Mouse (Mus musculus): Measurements from ENCODE around the gene Slc25a48. TPM values are rescaled to one million over a fixed set of nuclear protein-coding genes. Genes with fewer than 3 reads are reported as not detected.
A peak's percentile ranks its signal among the peaks of the same experiment; 100 is the strongest.

The Slc25a48 gene
- 1 to 10 TPM; 2.4 to 5.9 TPM for total RNA-seq (2021)
- long read RNA-seq, experiment 1, partial matches to known transcripts: 0 of 1 reads
- long read RNA-seq, experiment 1, other reads (novel, unspliced or antisense): 1 of 1 reads
- long read RNA-seq, experiment 2, partial matches to known transcripts: 0 of 1 reads
- long read RNA-seq, experiment 2, other reads (novel, unspliced or antisense): 1 of 1 reads

DNA sequence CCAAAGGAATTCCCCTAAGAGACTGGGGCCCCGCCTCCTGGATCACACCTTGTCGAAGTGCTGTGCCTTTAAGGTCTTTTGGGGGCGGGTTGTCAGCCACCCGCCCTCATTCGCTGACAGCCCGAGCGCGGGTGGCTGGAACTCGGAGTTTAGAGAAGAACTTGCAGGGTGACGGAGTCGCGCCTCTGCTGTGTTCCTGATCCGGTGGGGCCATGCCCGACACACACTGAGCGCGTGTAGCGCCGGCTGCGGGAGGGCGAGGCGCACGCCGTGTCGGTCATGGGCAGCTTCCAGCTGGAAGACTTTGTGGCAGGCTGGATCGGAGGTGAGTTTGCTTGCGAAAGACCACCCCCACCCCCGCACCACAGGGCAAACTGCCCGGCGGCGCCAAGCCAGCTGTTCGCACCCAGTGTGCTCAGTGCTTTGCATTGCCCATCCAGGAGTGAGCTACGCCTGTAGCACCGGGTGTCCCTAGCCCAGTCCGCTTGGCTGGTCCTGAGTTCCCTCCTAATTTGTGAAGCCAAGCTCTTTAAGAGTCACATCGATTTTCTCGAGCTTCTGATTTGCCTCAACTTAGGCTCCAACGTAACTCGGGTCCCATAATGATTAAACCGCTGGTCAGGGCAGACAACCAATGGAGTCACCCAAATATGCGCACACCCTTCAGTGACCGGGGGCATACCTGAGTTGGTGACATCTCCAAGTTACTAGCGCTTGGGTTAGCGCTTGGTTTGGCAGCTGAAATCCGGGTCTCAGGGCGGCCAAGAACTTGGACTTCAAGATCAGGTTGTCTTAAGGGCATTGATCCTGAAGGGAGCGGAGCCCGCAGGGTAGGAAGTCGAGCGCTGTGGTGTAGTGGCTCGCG is at the start of gene Slc25a48:
Gene Slc25a48 (plus strand): TSS at position 145 of the 865 bp plus-strand sequence.
- peak in 1 of 2 experiments; percentile 25 for DNase-seq (ENCODE audit: low spot score in 2 of 2)

DNA sequence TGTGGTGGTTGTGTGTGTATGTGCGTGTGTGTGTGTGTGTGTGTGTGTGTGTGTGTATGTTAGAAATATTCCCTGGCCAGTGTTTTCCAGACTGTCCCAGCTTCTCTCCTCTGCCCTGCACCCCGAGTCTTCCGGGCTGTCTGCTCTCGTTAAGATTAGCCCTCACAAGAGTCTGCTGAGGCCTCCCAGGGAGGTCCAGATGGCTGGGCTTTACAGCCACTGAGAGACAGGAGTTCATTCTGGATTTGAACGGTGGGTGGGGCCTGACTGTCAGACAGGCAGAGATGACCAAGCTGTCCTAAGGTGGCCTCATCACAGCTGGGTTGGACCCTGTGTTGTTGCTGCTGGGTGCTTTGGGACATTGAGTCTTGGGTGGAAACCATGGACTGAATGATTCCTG is 40.6 kb upstream of the Slc25a48 start:
- DNase-seq (ENCODE audit: low spot score in 2 of 2): no peak

DNA sequence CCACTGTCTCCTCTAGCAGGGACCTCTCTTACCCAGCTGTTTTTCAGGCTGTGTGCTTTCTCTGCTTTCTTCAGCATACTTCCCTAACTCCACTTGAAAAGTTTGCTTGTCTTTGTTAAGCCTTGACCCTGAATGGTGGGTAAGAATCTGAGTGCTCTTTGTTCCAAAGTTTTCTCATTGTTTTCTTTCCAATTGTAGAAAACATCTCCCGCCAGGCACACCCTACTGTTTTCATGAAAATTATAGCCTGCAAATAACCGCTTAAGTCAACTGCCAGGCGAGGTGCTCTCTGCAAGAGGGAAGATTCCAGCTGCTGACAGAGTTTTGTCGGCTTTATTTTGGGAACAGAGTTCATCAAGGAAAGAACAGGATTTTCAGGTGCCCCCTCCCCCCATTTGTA is 37.0 kb upstream of the Slc25a48 start:
- DNase-seq (ENCODE audit: low spot score in 2 of 2): no peak

DNA sequence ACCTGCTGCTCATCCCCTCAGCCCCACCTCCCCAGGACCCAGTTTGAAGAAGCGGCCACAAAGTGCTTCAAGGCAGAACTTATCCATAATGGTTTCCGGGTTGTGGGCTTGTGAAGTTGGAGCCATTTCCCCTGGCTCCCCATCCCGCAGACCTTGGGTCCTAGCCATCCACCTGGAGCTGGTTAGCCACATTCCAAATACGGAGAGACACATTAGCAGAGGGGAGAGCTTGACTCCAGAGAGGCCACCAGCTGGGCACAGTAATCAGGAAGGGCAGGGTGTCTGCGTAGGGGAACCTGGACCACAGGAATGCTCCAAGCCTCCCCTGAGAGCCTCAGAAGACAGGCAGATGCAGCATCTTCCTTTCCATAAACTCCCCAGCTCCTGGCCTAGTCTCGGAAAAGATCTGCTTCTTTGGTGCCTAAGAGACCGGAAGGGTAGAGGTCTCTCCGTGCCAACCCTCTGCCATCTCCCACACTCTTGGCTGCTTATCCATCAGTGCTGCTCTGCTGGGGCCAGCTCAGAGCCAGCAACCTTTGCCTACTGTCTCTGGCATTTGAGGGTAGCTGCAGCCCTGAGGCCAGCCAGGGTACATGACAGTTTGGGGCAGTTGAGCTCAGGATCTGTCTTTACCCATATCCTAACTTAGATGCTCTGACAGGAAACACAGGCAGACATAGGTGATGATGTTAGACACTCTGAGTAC is 34.6 kb upstream of the Slc25a48 start:
- DNase-seq (ENCODE audit: low spot score in 2 of 2): no peak

DNA sequence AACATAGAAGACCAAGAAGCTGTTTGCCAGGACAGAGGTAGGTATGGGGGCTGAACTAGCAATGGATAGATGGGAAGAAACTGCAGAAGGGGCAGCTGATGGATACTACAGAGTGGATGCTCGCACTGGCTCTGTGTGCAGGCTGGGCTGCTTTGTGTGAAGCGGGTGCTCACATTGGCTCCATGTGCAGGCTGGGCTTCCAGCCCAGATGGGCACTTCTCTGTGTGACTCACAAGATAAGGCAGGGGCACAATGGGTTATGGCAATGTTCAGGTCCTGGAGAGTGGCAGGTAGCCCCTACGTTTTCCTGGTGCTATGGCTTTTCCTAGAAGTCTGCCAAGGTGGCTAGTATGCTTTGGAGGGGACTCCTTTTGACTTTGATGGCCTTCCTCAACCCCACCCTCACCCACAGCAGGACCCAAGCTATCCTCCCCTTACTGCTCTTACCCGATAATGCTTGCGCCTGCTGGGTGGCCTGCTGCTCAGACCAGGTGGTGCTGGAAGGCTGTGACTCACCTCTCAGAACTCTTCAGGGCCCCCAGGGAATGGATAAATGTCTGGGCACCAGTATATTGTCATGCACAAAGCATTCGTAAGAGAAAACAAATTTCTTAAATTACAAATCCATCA is 33.5 kb upstream of the Slc25a48 start:
- no peak for DNase-seq (ENCODE audit: low spot score in 2 of 2)

DNA sequence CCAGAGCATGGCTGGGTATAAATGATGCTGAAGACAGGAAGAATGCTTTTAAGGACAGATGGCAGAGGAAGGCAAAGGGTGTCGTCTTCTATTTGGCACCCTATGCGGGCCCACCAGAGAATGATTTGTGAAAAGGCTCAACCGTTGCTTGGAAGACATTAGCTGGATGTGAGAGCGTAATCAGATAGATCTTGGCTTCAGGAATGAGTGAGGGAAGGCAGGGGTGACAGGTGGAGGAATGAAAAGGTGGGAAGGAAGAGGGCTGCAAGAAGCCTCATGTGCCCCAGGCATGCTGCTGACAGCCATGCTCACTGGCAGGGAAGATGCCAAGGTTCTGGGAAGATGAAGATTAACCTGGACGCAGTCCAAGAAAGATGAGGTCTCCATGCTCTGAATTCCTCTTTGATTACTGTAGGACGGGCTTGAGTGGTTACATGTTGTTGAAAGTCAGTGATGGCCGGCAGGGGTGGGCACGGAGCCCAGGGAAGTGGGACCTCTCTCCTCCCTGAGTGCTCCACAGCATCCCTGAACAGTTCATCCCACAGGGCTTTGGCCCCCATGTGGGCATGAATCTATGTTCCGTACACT is 25.8 kb upstream of the Slc25a48 start:
- DNase-seq (ENCODE audit: low spot score in 2 of 2): no peak

DNA sequence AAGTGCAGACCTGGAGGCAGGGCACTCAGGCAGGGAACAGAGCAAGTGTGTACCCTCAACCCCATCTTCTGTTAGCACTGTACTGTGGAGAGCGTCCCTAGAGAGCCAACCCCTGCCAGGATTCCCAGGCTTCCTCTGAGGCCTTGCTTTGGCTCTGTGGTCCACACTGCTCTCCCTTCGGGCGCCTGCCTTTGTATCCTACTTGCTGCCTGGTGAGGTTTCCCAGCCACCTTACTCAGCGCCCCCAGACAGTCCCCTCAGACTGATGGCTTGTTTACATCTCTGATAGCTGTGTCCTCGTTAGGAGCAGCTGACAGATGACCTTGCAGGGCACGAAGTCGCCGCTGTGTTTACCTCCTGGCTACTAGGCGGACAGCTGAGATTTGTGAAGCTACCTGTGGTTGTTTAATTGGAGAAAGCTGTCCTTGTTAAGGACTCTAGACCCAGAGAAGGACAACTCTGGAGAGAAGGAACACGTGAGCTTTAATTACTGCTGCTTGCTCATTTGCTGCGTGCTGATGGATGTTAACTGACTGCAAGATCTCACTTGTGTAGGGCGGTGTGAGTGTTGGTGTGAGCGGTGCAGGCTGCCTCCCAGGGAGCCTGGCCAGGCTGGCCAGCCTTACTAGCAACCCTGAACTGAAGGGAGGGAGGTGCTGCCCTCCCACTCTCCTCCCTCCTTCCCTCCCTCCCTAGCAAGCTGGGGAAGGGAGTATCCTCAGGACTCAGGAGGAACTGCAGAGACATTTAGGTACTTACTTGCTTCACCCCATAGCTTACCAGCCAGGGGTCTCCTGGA is 19.3 kb upstream of the Slc25a48 start:
- DNase-seq (ENCODE audit: low spot score in 2 of 2): no peak

DNA sequence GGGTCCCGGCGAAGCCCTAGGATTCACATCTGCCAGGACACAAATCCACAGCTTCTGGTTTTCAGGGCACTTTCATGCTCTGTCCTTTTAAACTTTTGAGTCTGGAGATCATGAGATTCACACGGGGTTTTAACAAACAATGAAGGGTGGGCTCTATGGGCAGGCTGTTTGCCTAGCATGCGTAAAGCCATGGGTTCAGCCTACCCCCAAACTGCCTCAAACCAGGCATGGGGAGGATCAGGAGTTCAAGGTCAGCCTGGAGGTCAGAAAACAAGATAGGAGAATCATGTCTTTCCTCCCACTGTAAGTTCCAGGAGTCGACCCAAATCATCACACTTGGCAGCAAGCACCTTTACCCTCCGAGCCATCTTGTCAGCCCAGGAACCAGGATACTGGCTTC is 18.6 kb upstream of the Slc25a48 start:
- DNase-seq (ENCODE audit: low spot score in 2 of 2): no peak

DNA sequence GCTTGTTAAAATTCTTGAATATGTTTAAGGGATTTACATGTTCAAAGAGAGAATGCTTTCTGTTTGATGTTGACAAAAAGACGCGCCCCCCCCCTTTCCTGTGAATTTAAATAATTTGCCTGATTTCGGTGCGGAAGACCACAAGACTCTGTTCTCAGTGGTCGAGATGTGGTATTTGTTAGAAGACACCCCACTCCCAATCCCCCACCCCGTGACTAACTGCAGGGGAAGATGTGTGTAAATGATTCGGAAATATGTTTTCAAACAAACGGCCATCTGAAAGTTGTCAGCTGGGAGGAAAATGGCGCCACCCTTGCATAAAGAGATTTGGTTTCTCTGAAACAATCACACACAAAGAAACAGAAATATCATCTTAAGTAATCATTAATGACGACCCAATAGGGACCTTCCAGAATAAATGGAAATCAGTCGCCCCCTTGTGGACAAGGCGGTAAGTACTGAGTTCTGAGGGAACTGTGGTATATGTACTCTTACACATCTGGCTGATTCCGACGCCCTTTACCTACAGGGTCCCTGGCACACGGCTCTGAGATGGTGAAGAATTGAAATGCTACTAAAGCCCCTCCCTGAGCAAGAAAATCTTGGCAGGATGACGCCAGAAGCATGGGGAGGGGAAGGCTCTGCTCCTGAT is 16.0 kb upstream of the Slc25a48 start:
- peak; percentile 64 to 67 for DNase-seq (ENCODE audit: low spot score in 2 of 2)

DNA sequence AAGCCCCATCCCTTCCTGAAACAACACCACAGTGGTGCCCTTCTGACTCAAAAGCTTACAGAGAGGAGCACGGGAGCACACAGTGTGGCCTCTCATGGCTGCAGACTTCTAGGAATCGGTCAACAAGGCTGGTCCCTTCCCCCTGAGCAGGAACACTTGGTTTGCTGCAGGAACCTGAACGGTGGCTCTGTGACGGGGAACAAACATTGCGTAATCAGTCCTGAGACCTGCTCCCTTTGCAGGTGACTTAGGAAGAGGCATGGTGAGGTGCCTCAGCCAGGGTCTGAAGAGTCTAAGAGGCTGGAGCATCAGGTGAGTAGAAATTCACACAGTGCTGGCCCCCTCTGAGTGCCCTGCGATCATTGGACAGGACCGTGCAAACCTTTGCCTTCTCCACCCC is 12.2 kb upstream of the Slc25a48 start:
- DNase-seq (ENCODE audit: low spot score in 2 of 2): no peak

DNA sequence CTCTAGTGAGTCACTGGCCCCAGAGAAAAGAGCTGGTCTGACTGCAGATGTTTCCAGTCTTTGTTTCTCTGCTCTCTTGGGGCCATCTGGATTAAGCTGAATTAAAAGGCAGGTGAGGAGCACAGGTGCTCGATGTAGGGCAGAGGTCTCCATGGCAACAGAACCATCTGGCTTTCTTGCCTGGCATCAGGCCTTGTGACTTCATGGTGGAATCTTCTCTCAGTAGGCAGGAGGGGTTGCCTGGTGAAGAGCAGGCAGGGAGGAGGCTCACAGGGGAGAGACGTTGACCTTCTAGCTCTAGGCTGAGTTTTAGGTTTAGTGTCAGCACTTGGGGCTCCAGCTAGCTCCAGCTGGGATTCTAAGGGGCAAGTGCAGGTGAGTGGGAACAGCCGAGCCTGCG is 11.8 kb upstream of the Slc25a48 start, which contains the start of gene Gm3045:
Gene Gm3045 (plus strand): TSS at position 230 of the 400 bp plus-strand sequence.
- no peak for DNase-seq (ENCODE audit: low spot score in 2 of 2)

DNA sequence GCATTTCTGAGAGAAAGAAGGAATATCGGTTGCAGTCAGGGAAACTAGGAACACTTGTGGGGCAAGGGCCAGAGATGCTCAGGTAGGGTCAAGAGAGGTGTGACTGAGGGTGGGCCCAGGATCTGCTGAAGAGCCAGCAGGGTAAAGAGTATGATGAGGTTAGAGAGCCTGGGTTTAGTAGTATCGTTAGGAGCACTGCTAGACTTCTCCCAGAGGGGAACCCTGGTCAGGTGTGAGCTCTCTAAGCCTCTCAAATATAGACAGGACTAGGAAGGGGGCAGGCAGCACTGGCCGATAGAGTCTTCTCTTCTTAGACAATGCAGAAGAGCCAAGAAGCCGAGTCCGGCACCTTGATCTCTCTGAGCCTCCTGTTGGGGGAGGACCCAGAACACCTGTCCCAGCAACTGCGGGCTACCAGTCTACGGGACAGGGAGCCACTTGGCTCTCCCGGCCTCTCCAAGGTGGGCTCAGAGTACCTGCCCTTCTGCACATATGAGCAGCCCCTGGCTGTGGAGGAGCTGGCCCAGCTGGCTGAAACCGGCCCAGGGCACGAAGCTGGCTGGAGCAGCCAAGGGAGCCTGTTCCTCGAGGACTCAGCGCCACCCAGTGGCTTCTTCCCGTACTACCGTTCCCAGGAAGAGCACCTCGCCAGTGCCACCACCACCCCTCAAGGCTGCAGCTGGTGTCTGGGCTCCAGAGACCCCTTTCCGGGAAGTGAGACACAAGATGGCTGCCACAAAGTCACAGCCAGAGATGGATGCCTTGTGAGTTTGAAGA is 9.2 kb upstream of the Slc25a48 start:
- DNase-seq (ENCODE audit: low spot score in 2 of 2): peak; percentile 58 to 71

DNA sequence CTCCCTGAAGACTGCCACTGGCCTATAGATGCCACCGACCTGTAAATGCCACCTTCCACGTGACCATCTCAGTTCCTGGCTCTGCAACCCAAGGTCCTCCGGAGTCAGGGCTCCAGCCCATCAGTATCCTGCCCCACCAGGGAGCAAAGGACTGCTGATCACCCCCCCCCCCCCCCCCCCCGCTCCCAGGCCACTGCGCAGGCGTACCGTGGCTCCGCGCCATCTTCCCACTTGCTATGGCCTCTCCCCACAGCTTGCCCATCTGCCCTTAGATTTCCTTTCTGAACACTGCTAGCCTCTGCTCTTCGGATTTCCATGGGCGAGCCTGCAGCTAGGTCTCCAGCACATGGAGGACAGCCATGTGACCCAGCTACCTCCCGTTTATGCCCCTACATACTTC is 5.7 kb upstream of the Slc25a48 start:
- DNase-seq (ENCODE audit: low spot score in 2 of 2): no peak

DNA sequence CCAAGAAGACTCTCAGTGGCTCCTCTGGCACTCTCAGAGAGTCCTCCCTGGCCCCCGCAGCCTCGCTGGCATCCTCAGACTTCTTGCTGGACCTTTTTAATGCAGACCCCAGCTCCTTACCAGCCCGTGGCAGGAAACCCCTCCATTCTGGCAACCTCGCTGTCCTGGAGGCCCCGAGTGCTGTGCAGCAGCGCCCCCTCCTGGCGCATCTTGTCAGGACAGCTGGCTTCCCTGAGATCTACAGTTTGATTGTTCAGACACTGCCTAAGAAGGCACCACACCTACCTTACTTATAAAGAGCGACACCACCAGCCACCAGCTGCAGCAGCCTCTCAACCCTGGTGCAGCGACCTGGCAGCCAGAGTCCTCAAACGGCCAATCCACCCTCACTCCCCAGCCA is 4.7 kb upstream of the Slc25a48 start:
- peak; percentile 46 to 48 for DNase-seq (ENCODE audit: low spot score in 2 of 2)

DNA sequence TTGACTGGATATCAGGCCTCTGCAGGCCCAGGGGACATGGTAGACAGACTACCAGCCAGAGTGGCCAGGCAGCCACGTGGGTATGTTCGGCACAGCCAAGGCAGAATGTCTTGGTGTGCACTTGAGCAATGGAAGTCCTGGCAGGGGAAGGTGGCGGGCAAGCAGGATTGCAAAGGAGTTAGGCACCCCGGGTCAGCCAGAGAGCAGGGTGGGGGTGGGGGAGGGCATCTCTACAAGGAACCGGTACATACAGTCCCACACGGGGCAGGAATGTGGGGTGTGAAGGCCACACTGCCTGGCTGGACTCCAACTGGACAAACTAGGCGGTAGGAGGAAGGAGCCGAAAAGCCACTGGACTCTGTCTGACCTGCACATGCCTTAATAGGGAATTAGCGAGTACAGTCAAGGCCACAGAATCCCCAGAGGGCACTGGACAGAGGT is 3.8 kb upstream of the Slc25a48 start:
- DNase-seq (ENCODE audit: low spot score in 2 of 2): peak in 1 of 2 experiments; percentile 31

DNA sequence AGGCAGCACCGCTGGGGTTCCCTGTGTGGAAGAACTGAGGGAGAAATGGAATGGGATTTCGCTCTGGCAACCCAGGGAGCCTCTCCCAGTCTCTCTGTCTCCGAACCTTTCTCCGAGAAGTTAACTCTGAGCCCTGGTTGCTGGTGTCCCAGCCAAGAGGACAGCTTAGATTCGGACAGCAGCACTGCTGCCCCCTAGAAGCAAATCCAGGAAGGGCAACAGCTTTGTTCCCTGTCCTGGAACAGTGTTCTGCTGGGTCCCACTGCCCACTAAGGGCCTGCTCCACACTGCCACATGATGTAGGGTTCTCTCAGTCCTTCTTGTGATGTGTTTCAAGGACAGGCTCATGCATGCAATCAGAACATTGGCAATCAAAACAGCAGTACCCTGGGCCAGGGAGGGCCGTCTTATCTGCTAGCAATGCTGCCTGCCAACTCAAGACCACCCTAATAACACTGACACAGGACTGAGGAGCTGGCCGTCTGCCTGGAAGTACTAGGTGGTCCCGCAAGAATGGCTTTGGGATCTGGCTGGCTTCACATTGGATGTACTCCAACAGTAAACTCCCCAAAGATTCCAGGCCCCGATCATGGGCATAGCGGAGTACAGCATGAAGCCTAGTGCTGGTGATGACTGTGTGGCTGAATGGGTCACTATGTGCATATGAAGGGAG is 2.4 kb upstream of the Slc25a48 start:
- DNase-seq (ENCODE audit: low spot score in 2 of 2): no peak

DNA sequence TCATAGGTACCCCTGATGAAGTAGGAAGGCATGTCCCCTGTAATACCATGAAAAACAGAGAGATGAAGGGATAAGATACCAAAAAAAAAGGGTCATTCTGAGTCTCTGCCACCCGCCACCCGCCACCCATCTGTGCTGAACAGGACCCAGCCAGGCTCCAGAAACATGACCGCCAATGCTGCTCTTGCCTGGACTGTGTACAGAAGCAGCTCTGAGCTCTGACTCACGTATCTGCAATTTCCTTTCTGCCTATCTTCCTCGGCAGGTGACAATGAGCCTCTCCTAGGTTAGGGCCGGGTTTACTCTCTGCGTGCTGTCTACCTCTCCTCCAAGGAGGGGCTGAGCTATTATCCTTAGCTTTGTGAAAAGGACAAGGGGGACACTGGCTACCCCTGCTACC is 5.3 kb downstream of the Slc25a48 start:
- DNase-seq (ENCODE audit: low spot score in 2 of 2): no peak

DNA sequence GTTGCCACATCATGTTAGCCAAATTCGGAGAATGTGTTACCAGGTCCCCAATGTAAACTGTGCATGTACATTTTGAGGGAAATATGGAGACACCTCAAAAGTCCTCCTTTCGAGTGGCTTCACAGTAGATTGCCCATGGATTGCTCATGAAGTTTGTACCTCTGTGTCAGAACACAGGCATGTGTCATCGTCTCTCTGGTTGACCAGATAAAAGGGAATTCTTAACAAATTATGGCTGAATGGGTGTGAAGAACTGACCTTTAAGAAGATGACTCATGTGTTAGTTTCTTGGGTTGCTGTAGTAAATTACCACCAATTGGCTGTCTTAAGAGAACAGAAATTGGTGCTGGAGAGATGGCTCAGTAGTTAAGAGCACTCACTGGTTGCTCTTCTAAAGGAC is 6.0 kb downstream of the Slc25a48 start:
- DNase-seq (ENCODE audit: low spot score in 2 of 2): no peak
